Mouse (Mus musculus): ENCODE results near the gene Sh3gl2.

GRCm38 (mm10) chr4:85339126-85339525 lies 134.2 kb downstream of the Sh3gl2 start:
- TF ChIP-seq CTCF (IDR thresholded peaks at IDR 0.05; ENCODE audit: control insufficient read depth, insufficient read depth, low read length) = no peak
- TF ChIP-seq POLR2A (IDR thresholded peaks at IDR 0.05; ENCODE audit: borderline replicate concordance, control insufficient read depth, low read depth, low read length) = no peak

Data from bone marrow, adult 2 months (tissue).